Mouse (Mus musculus) myocyte (in vitro differentiated cells): ENCODE measurements around the gene Rnf43.
A peak's percentile ranks its signal among the peaks of the same experiment; 100 is the strongest.

Source experiments
- E2F4 ChIP-seq: IDR thresholded peaks from one replicate; pipeline ENCODE4 v1.6.1; 2011; ENCODE audit warnings: mild to moderate bottlenecking, control low read depth, moderate library complexity; ENCODE audit not compliant: insufficient read depth
- MAX ChIP-seq: IDR thresholded peaks from one replicate; pipeline ENCODE4 v1.6.1; 2011; ENCODE audit warnings: low read depth, mild to moderate bottlenecking, control low read depth
- MYOD1 ChIP-seq, 3 experiments: IDR thresholded peaks; one replicate each; pipeline ENCODE4 v1.6.1; 2011; ENCODE audit warnings: control low read depth in 2 of 3, low read depth in 2 of 3, mild to moderate bottlenecking in 2 of 3, moderate library complexity in 1 of 3; ENCODE audit not compliant: insufficient read length in 2 of 3, control insufficient read depth in 1 of 3
- POLR2A ChIP-seq: IDR thresholded peaks from one replicate; pipeline ENCODE4 v1.6.1; 2011; ENCODE audit warnings: low read depth, mild to moderate bottlenecking, control low read depth, moderate library complexity; ENCODE audit not compliant: insufficient read length
- TCF12 ChIP-seq: IDR thresholded peaks from one replicate; pipeline ENCODE4 v1.6.1; 2011; ENCODE audit warnings: mild to moderate bottlenecking, control low read depth; ENCODE audit not compliant: poor library complexity, insufficient read depth, severe bottlenecking
- USF1 ChIP-seq: IDR thresholded peaks from one replicate; pipeline ENCODE4 v1.6.1; 2011; ENCODE audit warnings: low read depth, mild to moderate bottlenecking, control low read depth, moderate library complexity

DNA sequence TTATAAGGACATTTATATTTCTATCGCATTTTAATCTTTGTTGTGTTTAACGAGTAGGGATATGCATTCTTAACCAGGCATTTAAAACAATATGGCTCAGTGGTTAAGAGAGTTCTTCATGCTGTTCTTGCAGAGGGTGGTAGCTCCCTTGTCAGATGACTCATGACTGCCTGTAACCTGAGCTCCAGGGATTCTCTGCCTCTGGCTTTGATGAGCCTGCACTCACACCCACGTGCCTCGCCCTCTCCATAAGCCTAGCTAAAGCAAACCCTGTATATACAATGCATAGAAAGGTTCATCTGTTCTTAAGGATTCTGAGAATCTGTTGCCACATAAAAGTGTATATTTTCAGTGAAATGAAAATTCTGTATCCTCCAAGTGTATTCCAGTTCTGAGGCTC is 39.4 kb upstream of the Rnf43 start:
- no peak for TF ChIP-seq POLR2A
- TF ChIP-seq MYOD1 (IDR thresholded peaks at IDR 0.05; ENCODE audit: control insufficient read depth in 1 of 3, insufficient read length in 2 of 3, low read depth in 2 of 3) = no peak
- no peak for TF ChIP-seq MAX
- no peak for TF ChIP-seq TCF12
- peak; percentile 60 for TF ChIP-seq USF1
- no peak for TF ChIP-seq E2F4
